Mouse (Mus musculus) thymus, adult 2 months (tissue): ENCODE data around the gene Zmat5. TPM values are rescaled to one million over a fixed set of nuclear protein-coding genes. Genes with fewer than 3 reads are reported as not detected.
A peak's percentile ranks its signal among the peaks of the same experiment; 100 is the strongest.

Experiments used
- DNase-seq: peaks from one replicate; pipeline ENCODE4 v3.0.0; 2021
- H3K27ac ChIP-seq: fragments of 200-500 bp; 2 replicates; pipeline ENCODE4 v1.5.1; 2012; ENCODE audit warnings: low read length, control low read depth; ENCODE audit not compliant: control insufficient read depth, insufficient read depth
- H3K27me3 ChIP-seq: fragments of 200-500 bp; 2 replicates; pipeline ENCODE4 v1.6.1; 2012; ENCODE audit warnings: mild to moderate bottlenecking, low read length, moderate library complexity, mixed read lengths; ENCODE audit not compliant: control insufficient read depth, insufficient read depth
- H3K36me3 ChIP-seq: fragments of 200-500 bp; 2 replicates; pipeline ENCODE4 v1.6.1; 2012; ENCODE audit warnings: mild to moderate bottlenecking, low read length, moderate library complexity; ENCODE audit not compliant: control insufficient read depth, insufficient read depth
- H3K4me1 ChIP-seq: fragments of 200-500 bp; replicated peaks from 2 replicates; pipeline ENCODE4 v1.6.1; 2012; ENCODE audit warnings: low read length; ENCODE audit not compliant: control insufficient read depth, insufficient read depth
- H3K4me3 ChIP-seq: fragments of 200-500 bp; 2 replicates; pipeline ENCODE4 v1.5.1; 2012; ENCODE audit warnings: mild to moderate bottlenecking, low read length, control low read depth, moderate library complexity; ENCODE audit not compliant: control insufficient read depth, insufficient read depth
- CTCF ChIP-seq: fragments of 200-500 bp; IDR thresholded peaks from 2 replicates; pipeline ENCODE4 v1.5.1; 2012; ENCODE audit warnings: mild to moderate bottlenecking, control low read depth, low read length, moderate library complexity, borderline replicate concordance; ENCODE audit not compliant: control insufficient read depth, poor library complexity, insufficient read depth; ENCODE audit errors: extremely low read depth
- POLR2A ChIP-seq: fragments of 200-500 bp; IDR thresholded peaks from 2 replicates; pipeline ENCODE4 v1.6.1; 2012; ENCODE audit warnings: mild to moderate bottlenecking, low read length, control low read depth, moderate library complexity; ENCODE audit not compliant: control insufficient read depth, poor library complexity, insufficient read depth; ENCODE audit errors: extremely low read depth
- WGBS: fragments of 180-500 bp; shearing (Covaris S2); methylation state at CpG from one replicate; pipeline ENCODE4 v1.1.7; 2018; 5-methylcytosine and 5-hydroxymethylcytosine counted together
- polyA plus RNA-seq: library from polyadenylated mRNA; depleted of rRNA; stranded (reverse); fragments of >200 nt; gene quantifications from 2 replicates; pipeline ENCODE4 v1.2.3, GENCODE M21; 2012

The Zmat5 gene
- polyA plus RNA-seq, 1 experiment = 73.8 TPM

DNA sequence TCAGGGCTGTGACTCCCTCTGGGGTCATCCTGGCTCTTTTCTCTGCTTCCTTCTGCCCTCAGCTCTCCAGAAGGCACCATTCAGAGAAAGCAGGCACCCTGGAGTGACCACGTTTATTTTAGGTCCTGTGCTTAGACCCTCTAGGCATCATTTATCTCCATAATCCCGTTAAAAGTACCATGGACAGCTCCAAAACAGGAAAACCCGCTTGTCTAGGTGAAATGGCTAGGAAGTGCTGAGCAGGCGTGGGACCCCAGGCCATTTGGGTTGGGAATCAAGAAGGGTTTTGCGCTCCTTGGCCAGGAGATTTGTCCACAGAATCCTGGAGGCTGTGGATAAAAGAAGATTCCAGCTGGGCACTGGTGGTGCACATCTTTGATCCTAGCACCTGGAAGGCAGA, 59.2 kb downstream of the Zmat5 start:
- H3K27me3 ChIP-seq = no peaks in the 10 kb centered on the region
- no peaks in the 10 kb centered on the region for H3K36me3 ChIP-seq
- H3K4me3 ChIP-seq = no peak overlapping the region
- no peaks in the 10 kb centered on the region for H3K4me1 ChIP-seq
- 56% methylated on average over 5 of the region's 5 CpGs for WGBS
- TF ChIP-seq CTCF = no peak
- no peak for TF ChIP-seq POLR2A
- H3K27ac ChIP-seq = no peak overlapping the region
- DNase-seq = no peak

GRCm38 (mm10) chr11:4764476-4764875, 60.0 kb downstream of the Zmat5 start:
- Histone ChIP-seq H3K36me3 (no peaks in the 10 kb centered on the region), H3K4me1 (no peaks in the 10 kb centered on the region), H3K4me3 (no peak overlapping the region), H3K27me3 (no peaks in the 10 kb centered on the region), H3K27ac (no peak overlapping the region)
- no peak for TF ChIP-seq POLR2A
- TF ChIP-seq CTCF = no peak
- no peak for DNase-seq
- 92% methylated on average over 5 of the region's 5 CpGs for WGBS

DNA sequence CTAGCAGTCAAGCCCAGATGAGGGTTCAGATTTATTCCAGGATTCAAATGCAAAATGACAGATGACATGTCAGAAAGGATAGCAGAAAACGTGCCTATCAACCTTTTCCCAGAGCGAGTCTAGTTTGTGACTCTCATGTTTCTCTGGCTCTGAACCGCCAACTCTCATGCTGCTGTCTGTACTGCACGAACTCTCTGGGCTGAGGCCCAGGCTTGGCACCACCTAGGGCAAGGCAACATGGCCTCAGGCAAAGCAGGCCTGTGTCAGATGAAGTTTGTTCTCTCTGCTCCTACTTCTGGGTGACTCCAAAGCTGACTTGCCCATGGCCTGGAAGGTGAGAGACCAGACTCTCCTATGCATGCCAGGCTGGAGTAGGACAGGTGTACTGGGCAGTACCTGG, 63.9 kb downstream of the Zmat5 start:
- WGBS = 91% methylated on average over 4 of the region's 4 CpGs
- no peak overlapping the region for H3K27ac ChIP-seq
- H3K4me1 ChIP-seq = no peaks in the 10 kb centered on the region
- no peaks in the 10 kb centered on the region for H3K27me3 ChIP-seq
- no peak overlapping the region for H3K4me3 ChIP-seq
- TF ChIP-seq CTCF (no peak), POLR2A (no peak)
- DNase-seq = no peak
- no peaks in the 10 kb centered on the region for H3K36me3 ChIP-seq

DNA sequence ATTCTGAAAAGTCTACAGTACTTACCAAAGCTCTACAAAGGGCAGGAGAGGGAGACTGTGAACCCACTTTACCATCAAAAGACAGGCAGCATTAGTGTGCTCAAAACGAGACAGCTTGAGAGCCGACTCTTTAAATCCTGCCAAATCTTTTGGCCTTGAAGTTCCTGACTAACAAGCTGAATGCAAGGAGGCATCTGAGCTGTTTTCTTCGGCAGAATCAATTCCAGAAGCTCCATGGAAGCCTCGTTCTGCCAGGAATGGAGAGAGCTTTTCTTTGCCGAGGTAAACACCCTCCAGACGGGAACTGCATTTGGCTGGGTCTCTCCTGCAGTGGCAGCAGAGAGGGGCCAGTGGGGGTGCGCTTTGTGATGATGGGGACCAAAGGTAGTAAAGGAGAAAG, 64.8 kb downstream of the Zmat5 start:
- no peak overlapping the region for H3K4me3 ChIP-seq
- no peaks in the 10 kb centered on the region for H3K4me1 ChIP-seq
- no peak for TF ChIP-seq POLR2A
- TF ChIP-seq CTCF = no peak
- no peak overlapping the region for H3K27ac ChIP-seq
- WGBS = 97% methylated on average over 7 of the region's 7 CpGs
- no peak for DNase-seq
- H3K27me3 ChIP-seq = no peaks in the 10 kb centered on the region
- H3K36me3 ChIP-seq = no peaks in the 10 kb centered on the region

DNA sequence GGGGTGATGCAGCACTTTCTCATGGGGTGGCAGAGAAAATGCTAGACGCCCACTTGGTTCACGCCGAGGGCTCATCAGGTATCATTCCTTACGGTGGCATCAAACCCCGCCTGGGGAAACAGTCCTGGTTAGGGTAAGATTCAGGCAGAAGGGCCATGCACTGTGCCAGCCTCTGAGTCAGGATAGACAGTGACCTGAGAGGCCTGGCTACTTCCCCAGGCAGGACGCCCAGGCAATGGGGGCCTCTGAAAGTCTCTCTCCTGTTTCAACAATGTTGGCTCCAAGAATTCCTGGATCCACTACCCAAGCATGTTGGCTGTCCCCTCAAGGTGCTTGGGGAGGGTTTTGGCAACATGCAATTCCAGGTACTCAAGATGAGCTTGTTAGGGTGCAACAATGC, 65.4 kb downstream of the Zmat5 start:
- no peaks in the 10 kb centered on the region for H3K36me3 ChIP-seq
- H3K4me1 ChIP-seq = no peaks in the 10 kb centered on the region
- no peak for DNase-seq
- no peak overlapping the region for H3K4me3 ChIP-seq
- TF ChIP-seq CTCF = no peak
- TF ChIP-seq POLR2A = no peak
- no peak overlapping the region for H3K27ac ChIP-seq
- 98% methylated on average over 6 of the region's 6 CpGs for WGBS
- no peaks in the 10 kb centered on the region for H3K27me3 ChIP-seq

- WGBS = 91% methylated on average over 7 of the region's 7 CpGs
- no peak for DNase-seq
- Histone ChIP-seq H3K4me3 (no peak overlapping the region), H3K27ac (no peak overlapping the region), H3K27me3 (no peaks in the 10 kb centered on the region), H3K36me3 (no peaks in the 10 kb centered on the region), H3K4me1 (no peaks in the 10 kb centered on the region)
- TF ChIP-seq POLR2A (no peak), CTCF (no peak)
Observed at GRCm38 (mm10) chr11:4771756-4772155, 67.3 kb downstream of the Zmat5 start.

DNA sequence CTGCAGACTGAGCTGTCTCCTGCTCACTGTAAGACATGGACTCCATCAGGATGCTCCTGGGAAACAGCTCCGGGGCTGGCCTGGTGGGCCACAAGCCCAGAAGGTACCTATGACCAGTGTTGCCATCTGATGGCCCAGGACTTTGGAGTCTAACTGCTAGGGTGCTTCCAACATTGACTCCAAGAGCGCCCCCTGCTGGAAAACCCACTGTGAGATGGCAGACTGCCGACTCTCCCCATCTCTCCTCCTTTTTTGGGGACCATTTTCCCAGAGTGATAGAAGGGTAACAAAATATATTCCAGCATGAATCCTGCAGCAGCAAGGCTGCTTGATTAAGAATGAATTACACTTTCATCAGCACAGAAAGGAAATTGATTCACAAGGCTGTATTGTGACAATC, 68.4 kb downstream of the Zmat5 start:
- WGBS = 39% methylated on average over 3 of the region's 3 CpGs
- H3K27me3 ChIP-seq = no peaks in the 10 kb centered on the region
- no peaks in the 10 kb centered on the region for H3K4me1 ChIP-seq
- DNase-seq = peak; percentile 65
- no peaks in the 10 kb centered on the region for H3K36me3 ChIP-seq
- no peak overlapping the region for H3K4me3 ChIP-seq
- peak; percentile 48; the same call in 1 of the 2 replicates for TF ChIP-seq CTCF
- no peak for TF ChIP-seq POLR2A
- no peak overlapping the region for H3K27ac ChIP-seq
